Mouse (Mus musculus) MEL (cell line): ENCODE results near the gene Smpdl3a. TPM values are rescaled to one million over a fixed set of nuclear protein-coding genes. Genes with fewer than 3 reads are reported as not detected.

ENCODE experiments used
- DNase-seq: peaks from one replicate; pipeline ENCODE4 v3.0.0; 2011; ENCODE audit warnings: low read depth, low spot score
- H3K27ac ChIP-seq: 2 replicates; pipeline ENCODE4 v1.5.1; 2012; ENCODE audit warnings: low read depth, mild to moderate bottlenecking, control low read depth, low read length, moderate library complexity; ENCODE audit not compliant: control insufficient read depth
- H3K27me3 ChIP-seq, 2 experiments: fragments of 150-350 bp in 1 of 2; sonication (generic) in 1 of 2; 2 replicates each; pipeline ENCODE4 v1.6.1; 2012; ENCODE audit warnings: low read length in 2 of 2, mild to moderate bottlenecking in 2 of 2, improper control_type of control experiment in 1 of 2, moderate library complexity in 1 of 2; ENCODE audit not compliant: insufficient read depth in 2 of 2, control insufficient read depth in 1 of 2
- H3K36me3 ChIP-seq, 2 experiments: 2 replicates each; pipeline ENCODE4 v1.6.1; 2012 to 2014; ENCODE audit warnings: low read length in 2 of 2, improper control_type of control experiment in 1 of 2, inconsistent platforms in 1 of 2, mild to moderate bottlenecking in 1 of 2; ENCODE audit not compliant: insufficient read depth in 2 of 2, control insufficient read depth in 1 of 2
- H3K4me1 ChIP-seq, 2 experiments: fragments of 150-350 bp in 1 of 2; sonication (generic) in 1 of 2; 2 replicates each; pipeline ENCODE4 v1.6.1; 2012; ENCODE audit warnings: low read length in 2 of 2, improper control_type of control experiment in 1 of 2, mild to moderate bottlenecking in 1 of 2; ENCODE audit not compliant: insufficient read depth in 2 of 2, control insufficient read depth in 1 of 2
- H3K4me3 ChIP-seq, 2 experiments: fragments of 150-350 bp in 1 of 2; sonication (generic) in 1 of 2; 2 replicates each; pipeline ENCODE4 v1.5.1; 2012; ENCODE audit warnings: low read depth in 2 of 2, low read length in 2 of 2, mild to moderate bottlenecking in 2 of 2, moderate library complexity in 2 of 2, control low read depth in 1 of 2, improper control_type of control experiment in 1 of 2; ENCODE audit not compliant: control insufficient read depth in 1 of 2, insufficient read depth in 1 of 2
- H3K79me2 ChIP-seq: 2 replicates; pipeline ENCODE4 v1.6.1; 2012; ENCODE audit warnings: mild to moderate bottlenecking, low read length, moderate library complexity; ENCODE audit not compliant: control insufficient read depth, poor library complexity, insufficient read depth
- H3K9ac ChIP-seq: 2 replicates; pipeline ENCODE4 v1.6.1; 2012; ENCODE audit warnings: low read depth, mild to moderate bottlenecking, control low read depth, low read length, moderate library complexity; ENCODE audit not compliant: control insufficient read depth, poor library complexity, severe bottlenecking
- H3K9me3 ChIP-seq: fragments of 150-350 bp; sonication (generic); replicated peaks from 2 replicates; pipeline ENCODE4 v1.6.1; 2012; ENCODE audit warnings: mild to moderate bottlenecking, low read length, improper control_type of control experiment, moderate library complexity; ENCODE audit not compliant: insufficient read depth
- BHLHE40 ChIP-seq: IDR thresholded peaks from 2 replicates; pipeline ENCODE4 v1.6.1; 2012; ENCODE audit warnings: low read depth, mild to moderate bottlenecking, inconsistent platforms, low read length, improper control_type of control experiment, borderline replicate concordance
- CHD1 ChIP-seq: IDR thresholded peaks from 2 replicates; pipeline ENCODE4 v1.6.1; 2012; ENCODE audit warnings: low read depth, mild to moderate bottlenecking, inconsistent platforms, low read length, improper control_type of control experiment
- CHD2 ChIP-seq: IDR thresholded peaks from 2 replicates; pipeline ENCODE4 v1.6.1; 2011; ENCODE audit warnings: low read length, improper control_type of control experiment
- CTCF ChIP-seq, 3 experiments: IDR thresholded peaks in 2 of 3; conservative IDR thresholded peaks in 1 of 3; 2 replicates each; pipeline ENCODE4 v1.5.1; 2011 to 2012; ENCODE audit warnings: low read length in 3 of 3, low read depth in 2 of 3, mild to moderate bottlenecking in 2 of 3, improper control_type of control experiment in 1 of 3, inconsistent platforms in 1 of 3, mixed read lengths in 1 of 3, moderate library complexity in 1 of 3; ENCODE audit not compliant: control insufficient read depth in 1 of 3, insufficient read depth in 1 of 3, poor library complexity in 1 of 3, severe bottlenecking in 1 of 3
- EP300 ChIP-seq, 2 experiments: IDR thresholded peaks; 2 replicates each; pipeline ENCODE4 v1.6.1; 2011; ENCODE audit warnings: improper control_type of control experiment in 2 of 2, low read length in 2 of 2, low read depth in 1 of 2, mild to moderate bottlenecking in 1 of 2
- GATA1 ChIP-seq: IDR thresholded peaks from 2 replicates; pipeline ENCODE4 v1.6.1; 2011; ENCODE audit warnings: low read depth, low read length, improper control_type of control experiment
- HCFC1 ChIP-seq: IDR thresholded peaks from 2 replicates; pipeline ENCODE4 v1.6.1; 2012; ENCODE audit warnings: low read depth, mild to moderate bottlenecking, inconsistent platforms, low read length, improper control_type of control experiment, moderate library complexity
- KAT2A ChIP-seq: conservative IDR thresholded peaks from 2 replicates; pipeline ENCODE4 v1.6.1; 2012; ENCODE audit warnings: low read depth, low read length, improper control_type of control experiment, inconsistent platforms
- MAX ChIP-seq: IDR thresholded peaks from 2 replicates; pipeline ENCODE4 v1.6.1; 2011; ENCODE audit warnings: low read length, improper control_type of control experiment
- MXI1 ChIP-seq: IDR thresholded peaks from 2 replicates; pipeline ENCODE4 v1.6.1; 2011; ENCODE audit warnings: mild to moderate bottlenecking, low read depth, low read length, improper control_type of control experiment
- NRF1 ChIP-seq: IDR thresholded peaks from 2 replicates; pipeline ENCODE4 v1.6.1; 2014; ENCODE audit warnings: low read depth, mild to moderate bottlenecking, inconsistent platforms, low read length, improper control_type of control experiment, moderate library complexity; ENCODE audit not compliant: poor library complexity, insufficient read depth, severe bottlenecking
- POLR2A ChIP-seq, 2 experiments: IDR thresholded peaks; 2 replicates each; pipeline ENCODE4 v1.6.1; 2011 to 2012; ENCODE audit warnings: low read length in 2 of 2, mild to moderate bottlenecking in 2 of 2, control low read depth in 1 of 2, improper control_type of control experiment in 1 of 2, low read depth in 1 of 2, moderate library complexity in 1 of 2; ENCODE audit not compliant: control insufficient read depth in 1 of 2, insufficient read depth in 1 of 2, poor library complexity in 1 of 2
- RAD21 ChIP-seq: IDR thresholded peaks from 2 replicates; pipeline ENCODE4 v1.6.1; 2011; ENCODE audit warnings: mild to moderate bottlenecking, low read depth, low read length, improper control_type of control experiment
- SMC3 ChIP-seq: IDR thresholded peaks from 2 replicates; pipeline ENCODE4 v1.6.1; 2011; ENCODE audit warnings: low read depth, low read length, improper control_type of control experiment
- TAL1 ChIP-seq: IDR thresholded peaks from 2 replicates; pipeline ENCODE4 v1.6.1; 2012; ENCODE audit warnings: mild to moderate bottlenecking, inconsistent platforms, low read length, moderate library complexity, mixed read lengths
- TCF12 ChIP-seq: IDR thresholded peaks from 2 replicates; pipeline ENCODE4 v1.6.1; 2014; ENCODE audit warnings: low read depth, mild to moderate bottlenecking, inconsistent platforms, low read length, improper control_type of control experiment, moderate library complexity
- UBTF ChIP-seq: IDR thresholded peaks from 2 replicates; pipeline ENCODE4 v1.6.1; 2012; ENCODE audit warnings: low read depth, mild to moderate bottlenecking, inconsistent platforms, low read length, improper control_type of control experiment, moderate library complexity, borderline replicate concordance; ENCODE audit not compliant: insufficient read depth
- USF1 ChIP-seq: IDR thresholded peaks from 2 replicates; pipeline ENCODE4 v1.6.1; 2014; ENCODE audit warnings: low read depth, mild to moderate bottlenecking, inconsistent platforms, low read length, improper control_type of control experiment, moderate library complexity
- USF2 ChIP-seq, 2 experiments: IDR thresholded peaks; 2 replicates each; pipeline ENCODE4 v1.6.1; 2011 to 2012; ENCODE audit warnings: improper control_type of control experiment in 2 of 2, low read length in 2 of 2, borderline replicate concordance in 1 of 2, inconsistent platforms in 1 of 2, low read depth in 1 of 2, mild to moderate bottlenecking in 1 of 2; ENCODE audit not compliant: insufficient read depth in 1 of 2
- ZMIZ1 ChIP-seq: IDR thresholded peaks from 2 replicates; pipeline ENCODE4 v1.6.1; 2012; ENCODE audit warnings: low read depth, mild to moderate bottlenecking, inconsistent platforms, low read length, improper control_type of control experiment, moderate library complexity
- polyA plus RNA-seq, 2 experiments: library from polyadenylated mRNA; stranded (reverse) in 1 of 2; unstranded in 1 of 2; fragments of >175 nt in 1 of 2; fragments of >200 nt in 1 of 2; gene quantifications; 2 replicates each; pipeline versions ENCODE4 v1.2.1 to v1.2.4; 2012; ENCODE audit warnings: low replicate concordance in 2 of 2, low read depth in 1 of 2; ENCODE audit not compliant: insufficient read length in 2 of 2, insufficient read depth in 1 of 2, missing spikeins in 1 of 2
- total RNA-seq: library from RNA; depleted of rRNA; stranded (reverse); fragments of 300-350 nt; gene quantifications from 2 replicates; pipeline ENCODE4 v1.2.3, GENCODE M21; 2012

Smpdl3a gene
- total and polyA plus RNA-seq, 3 experiments = 0.04 TPM; not detected in 2

DNA sequence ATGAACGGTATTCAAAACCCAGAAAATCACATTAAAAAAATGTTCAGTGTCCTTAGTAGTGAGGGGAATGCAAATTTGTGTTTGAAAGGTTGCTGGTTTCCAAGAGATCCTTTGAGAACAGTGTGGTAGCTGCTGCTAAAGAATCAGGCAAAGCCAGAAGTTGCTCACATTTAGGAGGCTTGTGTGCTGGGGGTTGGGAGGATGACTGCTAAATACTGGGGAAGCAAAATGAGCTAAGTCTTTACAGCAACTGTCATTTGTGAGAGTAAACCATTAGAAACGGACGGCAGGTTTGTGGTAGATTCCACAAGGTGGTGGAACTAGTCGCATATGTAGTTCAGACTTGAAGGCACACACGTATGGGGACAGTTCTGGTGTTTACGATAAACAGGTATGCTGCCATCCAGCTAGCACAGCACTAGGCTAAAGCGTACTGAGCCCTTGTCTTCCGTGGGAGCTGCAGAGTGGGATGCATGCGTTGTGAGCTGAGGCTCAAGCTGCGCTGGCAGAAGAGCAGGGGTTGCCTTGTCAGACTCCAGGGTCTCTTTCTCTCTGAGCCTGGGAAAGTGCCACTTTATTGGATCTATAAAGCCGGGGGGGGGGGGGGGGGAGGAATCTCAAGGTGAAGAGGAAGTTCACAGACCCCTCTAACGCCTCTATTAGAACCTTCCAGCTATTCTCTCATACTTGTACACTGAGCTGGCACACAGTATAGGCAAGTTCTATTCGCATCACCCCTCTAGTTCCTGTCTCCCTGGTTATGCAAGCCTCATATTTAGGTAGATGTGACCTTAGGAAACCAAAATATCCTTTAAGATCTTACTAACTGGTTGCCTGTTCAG is 10.6 kb upstream of the Smpdl3a start:
- no peak overlapping the region for H3K4me3 ChIP-seq
- no peaks in the 10 kb centered on the region for H3K27me3 ChIP-seq
- DNase-seq = no peak
- no peak overlapping the region for H3K27ac ChIP-seq
- no peak overlapping the region for H3K9ac ChIP-seq
- TF ChIP-seq RAD21 = no peak
- TF ChIP-seq USF1 = no peak
- no peak for TF ChIP-seq HCFC1
- TF ChIP-seq MAX = no peak
- TF ChIP-seq KAT2A = no peak
- TF ChIP-seq, all 39 proteins: peak for 0
- Histone ChIP-seq H3K79me2 (no peaks in the 10 kb centered on the region), H3K4me1 (no peaks in the 10 kb centered on the region), H3K9me3 (no peaks in the 10 kb centered on the region), H3K36me3 (no peaks in the 10 kb centered on the region)

DNA sequence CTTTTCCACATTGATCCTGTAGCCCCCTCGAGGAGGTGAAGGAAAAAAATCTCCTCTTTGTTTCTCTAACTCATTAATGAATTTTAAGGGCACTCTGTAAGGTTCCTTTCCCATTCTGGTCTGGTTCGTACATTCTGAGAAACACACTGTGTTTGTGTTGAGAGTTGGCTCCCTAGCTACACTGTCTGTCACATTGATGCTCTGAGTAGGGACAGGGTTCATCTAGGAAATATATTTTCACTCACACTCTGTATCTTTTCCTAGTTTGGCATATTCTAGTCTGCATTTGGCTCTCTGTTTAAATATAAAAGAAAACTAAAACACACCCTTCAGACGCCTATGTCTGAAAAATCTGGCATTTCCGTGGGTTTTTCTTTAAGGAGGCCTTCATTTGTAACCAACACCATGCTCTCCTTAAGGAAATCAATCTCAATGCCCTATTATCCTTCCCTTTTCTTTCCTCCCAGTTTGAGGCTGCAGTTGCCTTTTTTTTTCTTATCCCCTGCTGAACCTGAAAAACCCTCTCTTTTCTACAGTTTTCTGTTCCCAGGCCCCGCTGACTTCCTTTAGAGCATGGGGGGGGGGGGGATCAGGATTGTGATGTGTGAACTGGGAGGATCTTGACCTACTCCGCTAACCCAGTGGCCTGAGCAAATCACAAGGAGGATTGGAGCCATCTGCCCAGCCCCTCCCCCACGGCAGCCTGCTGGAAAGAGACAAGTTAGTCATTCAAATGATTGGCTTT is 9.8 kb upstream of the Smpdl3a start:
- no peak overlapping the region for H3K27ac ChIP-seq
- H3K4me1 ChIP-seq = no peaks in the 10 kb centered on the region
- peak; percentile 16 for DNase-seq
- TF ChIP-seq CHD2 = no peak
- TF ChIP-seq TCF12 = no peak
- TF ChIP-seq MAX = no peak
- no peak for TF ChIP-seq EP300 (IDR thresholded peaks at IDR 0.05; ENCODE audit: low read depth in 1 of 2, low read length in 2 of 2)
- no peaks in the 10 kb centered on the region for H3K36me3 ChIP-seq
- H3K4me3 ChIP-seq = no peak overlapping the region
- no peak overlapping the region for H3K9ac ChIP-seq
- H3K79me2 ChIP-seq = no peaks in the 10 kb centered on the region
- no peaks in the 10 kb centered on the region for H3K9me3 ChIP-seq
- H3K27me3 ChIP-seq = no peaks in the 10 kb centered on the region

DNA sequence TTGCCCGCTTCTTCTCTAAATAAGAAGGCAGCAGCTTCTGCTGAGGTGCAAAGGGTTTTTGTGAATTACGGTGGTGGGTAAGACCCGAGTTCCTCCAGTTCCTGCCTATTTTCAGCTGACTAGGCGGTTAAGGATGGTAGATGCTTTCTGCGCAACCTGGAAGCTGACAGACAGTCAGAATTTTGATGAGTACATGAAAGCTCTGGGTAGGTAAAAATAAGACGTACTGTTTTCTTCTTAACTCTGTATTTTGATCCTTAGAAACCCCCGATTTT is 9.3 kb upstream of the Smpdl3a start, which contains the start of gene Fabp7:
TSS of gene Fabp7 (plus strand) at position 6 of the 275 bp plus-strand sequence.
- Histone ChIP-seq H3K9ac (no peak within 1 kb of the TSS), H3K4me3 (no peak within 1 kb of the TSS), H3K9me3 (no peaks in the 10 kb centered on the region), H3K27ac (no peak within 1 kb of the TSS), H3K27me3 (no peaks in the 10 kb centered on the region), H3K36me3 (no peaks in the 10 kb centered on the region), H3K79me2 (no peaks in the 10 kb centered on the region), H3K4me1 (no peaks in the 10 kb centered on the region)
- DNase-seq = no peak
- no peak for TF ChIP-seq NRF1
- TF ChIP-seq MXI1 = no peak
- no peak for TF ChIP-seq UBTF
- no peak for TF ChIP-seq BHLHE40
- no peak for TF ChIP-seq RAD21
- no peak for TF ChIP-seq CTCF (IDR thresholded peaks at IDR 0.05 in 2 of 3, conservative IDR thresholded peaks at IDR 0.05 in 1 of 3; ENCODE audit: control insufficient read depth in 1 of 3, insufficient read depth in 1 of 3, low read depth in 2 of 3, low read length in 3 of 3, poor library complexity in 1 of 3, severe bottlenecking in 1 of 3)
- no peak for TF ChIP-seq GATA1
- TF ChIP-seq POLR2A (IDR thresholded peaks at IDR 0.05; ENCODE audit: control insufficient read depth in 1 of 2, insufficient read depth in 1 of 2, low read depth in 1 of 2, low read length in 2 of 2, poor library complexity in 1 of 2) = no peak
- no peak for TF ChIP-seq CHD1
- no peak for TF ChIP-seq SMC3
- TF ChIP-seq ZMIZ1 = no peak
- no peak for TF ChIP-seq TAL1
- no peak for TF ChIP-seq USF2 (IDR thresholded peaks at IDR 0.05; ENCODE audit: borderline replicate concordance in 1 of 2, insufficient read depth in 1 of 2, low read depth in 1 of 2, low read length in 2 of 2)
